Mouse (Mus musculus) forebrain, embryonic 15.5 days (tissue): ENCODE measurements around the gene Lrp1. TPM values are rescaled to one million over a fixed set of nuclear protein-coding genes. Genes with fewer than 3 reads are reported as not detected.

Experiments
- ATAC-seq: fragments of 200-750 bp; cut with Nextera tagmentation; replicated peaks from 2 replicates; pipeline ENCODE4 v1.8.0; 2017; ENCODE audit warnings: mild to moderate bottlenecking, moderate TSS enrichment, moderate library complexity
- H3K27ac ChIP-seq: fragments of 300-500 bp; sonication (generic); replicated peaks from 2 replicates; pipeline ENCODE4 v1.5.1; 2015; ENCODE audit warnings: mild to moderate bottlenecking, inconsistent platforms
- H3K27me3 ChIP-seq: fragments of 300-500 bp; sonication (generic); 2 replicates; pipeline ENCODE4 v1.6.1; 2015; ENCODE audit warnings: inconsistent platforms
- H3K36me3 ChIP-seq: fragments of 300-500 bp; sonication (generic); 2 replicates; pipeline ENCODE4 v1.6.1; 2015; ENCODE audit warnings: mild to moderate bottlenecking, inconsistent platforms
- H3K4me1 ChIP-seq: fragments of 300-500 bp; sonication (generic); 2 replicates; pipeline ENCODE4 v1.6.1; 2015; ENCODE audit warnings: inconsistent platforms
- H3K4me2 ChIP-seq: fragments of 300-500 bp; sonication (generic); replicated peaks from 2 replicates; pipeline ENCODE4 v1.6.1; 2015; ENCODE audit warnings: mild to moderate bottlenecking, inconsistent platforms
- H3K4me3 ChIP-seq: fragments of 300-500 bp; sonication (generic); 2 replicates; pipeline ENCODE4 v1.5.1; 2015; ENCODE audit warnings: mild to moderate bottlenecking, inconsistent platforms
- H3K9ac ChIP-seq: fragments of 300-500 bp; sonication (generic); replicated peaks from 2 replicates; pipeline ENCODE4 v1.6.1; 2015; ENCODE audit warnings: mild to moderate bottlenecking, inconsistent platforms
- H3K9me3 ChIP-seq: fragments of 300-500 bp; sonication (generic); 2 replicates; pipeline ENCODE4 v1.6.1; 2016; ENCODE audit warnings: inconsistent platforms
- WGBS: fragments of 180-500 bp; shearing (Covaris S2); methylation state at CpG from one replicate; pipeline ENCODE4 v1.1.7; 2015; ENCODE audit warnings: mixed read lengths; 5-methylcytosine and 5-hydroxymethylcytosine counted together
- polyA plus RNA-seq: library from polyadenylated mRNA; unstranded; fragments of >200 nt; fragmentation: Nextera tagmentation; extraction: Ambion mirVana; gene quantifications from 2 replicates; pipeline ENCODE4 v1.2.1, GENCODE M21; 2015

Lrp1 gene
- polyA plus RNA-seq, 1 experiment from 2014 or later: 93.1 TPM

- WGBS: 90% methylated on average over 30 of the region's 30 CpGs
- ATAC-seq: no peak
- no peaks in the 10 kb centered on the region for H3K9me3 ChIP-seq
- H3K27ac ChIP-seq: no peak overlapping the region
- H3K4me1 ChIP-seq: peaks cover 16% of the 10 kb centered on the region
- H3K4me3 ChIP-seq: no peak overlapping the region
- H3K9ac ChIP-seq: no peak overlapping the region
- H3K27me3 ChIP-seq: no peaks in the 10 kb centered on the region
- no peak overlapping the region for H3K4me2 ChIP-seq
- peaks cover 64% of the 10 kb centered on the region for H3K36me3 ChIP-seq
These were observed 25.8 kb downstream of the Lrp1 start for GRCm38 (mm10) chr10:127594930-127595715.

DNA sequence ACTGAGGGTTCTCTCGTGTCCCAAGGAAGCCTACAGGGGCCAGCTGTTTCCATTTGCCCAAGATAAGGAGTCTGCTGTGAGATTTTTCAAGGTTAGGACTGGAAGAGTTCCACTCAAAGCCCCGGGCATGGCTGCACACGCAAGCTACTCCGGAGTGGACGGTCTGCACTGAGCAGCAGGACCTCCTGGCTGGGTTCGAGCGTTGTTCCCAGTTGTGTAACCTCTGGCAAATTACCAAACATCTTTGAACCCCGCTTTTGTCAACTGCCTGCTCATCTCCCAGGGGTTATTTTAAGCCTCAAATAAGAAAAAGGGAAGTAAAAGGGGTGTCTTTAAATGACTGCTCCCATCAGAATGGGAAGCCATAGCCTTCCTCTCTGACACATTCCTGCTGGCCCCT, 26.5 kb downstream of the Lrp1 start:
- Histone ChIP-seq H3K27ac (no peak overlapping the region), H3K4me1 (peaks cover 16% of the 10 kb centered on the region), H3K9me3 (no peaks in the 10 kb centered on the region), H3K4me2 (no peak overlapping the region), H3K4me3 (no peak overlapping the region), H3K27me3 (no peaks in the 10 kb centered on the region), H3K9ac (no peak overlapping the region), H3K36me3 (peaks cover 64% of the 10 kb centered on the region)
- no peak for ATAC-seq
- 90% methylated on average over 8 of the region's 8 CpGs for WGBS

GRCm38 (mm10) chr10:127592850-127593249, 28.1 kb downstream of the Lrp1 start:
- no peak for ATAC-seq
- no peaks in the 10 kb centered on the region for H3K27me3 ChIP-seq
- H3K4me1 ChIP-seq: peaks cover 16% of the 10 kb centered on the region
- no peak overlapping the region for H3K27ac ChIP-seq
- no peak overlapping the region for H3K4me3 ChIP-seq
- peaks cover 76% of the 10 kb centered on the region for H3K36me3 ChIP-seq
- H3K4me2 ChIP-seq: no peak overlapping the region
- WGBS: 91% methylated on average over 13 of the region's 13 CpGs
- no peak overlapping the region for H3K9ac ChIP-seq
- H3K9me3 ChIP-seq: no peaks in the 10 kb centered on the region

- no peak for ATAC-seq
- H3K4me2 ChIP-seq: no peak overlapping the region
- WGBS: 96% methylated on average over 7 of the region's 7 CpGs
- H3K36me3 ChIP-seq: peaks cover 80% of the 10 kb centered on the region
- no peaks in the 10 kb centered on the region for H3K27me3 ChIP-seq
- no peak overlapping the region for H3K4me3 ChIP-seq
- H3K27ac ChIP-seq: no peak overlapping the region
- H3K4me1 ChIP-seq: peaks cover 15% of the 10 kb centered on the region
- no peak overlapping the region for H3K9ac ChIP-seq
- no peaks in the 10 kb centered on the region for H3K9me3 ChIP-seq
These were observed 28.5 kb downstream of the Lrp1 start for GRCm38 (mm10) chr10:127592423-127592822.

DNA sequence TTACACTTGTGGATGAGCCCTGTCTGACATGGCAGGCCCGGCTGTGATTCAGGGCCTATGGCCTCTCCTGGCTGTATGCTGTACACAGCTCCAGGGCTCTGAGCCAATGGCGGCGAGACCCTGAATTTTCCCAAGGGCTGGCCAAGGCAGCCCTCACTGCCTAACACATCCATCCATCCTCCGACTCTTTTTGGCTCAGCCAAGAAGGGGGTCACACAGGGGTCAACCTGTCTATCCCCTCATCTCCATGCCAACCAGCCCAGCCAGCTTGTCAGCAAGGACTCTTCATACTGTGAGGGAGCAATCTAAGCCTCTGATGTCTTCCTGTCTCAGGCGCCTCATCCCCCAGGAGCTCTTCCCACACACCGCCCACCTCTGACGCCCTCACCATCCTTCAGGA, 29.4 kb downstream of the Lrp1 start:
- no peak overlapping the region for H3K4me3 ChIP-seq
- WGBS: 58% methylated on average over 7 of the region's 7 CpGs
- H3K36me3 ChIP-seq: peaks cover 88% of the 10 kb centered on the region
- no peaks in the 10 kb centered on the region for H3K9me3 ChIP-seq
- no peaks in the 10 kb centered on the region for H3K27me3 ChIP-seq
- peaks cover 7% of the 10 kb centered on the region for H3K4me1 ChIP-seq
- no peak overlapping the region for H3K4me2 ChIP-seq
- no peak overlapping the region for H3K9ac ChIP-seq
- ATAC-seq: no peak
- H3K27ac ChIP-seq: no peak overlapping the region

DNA sequence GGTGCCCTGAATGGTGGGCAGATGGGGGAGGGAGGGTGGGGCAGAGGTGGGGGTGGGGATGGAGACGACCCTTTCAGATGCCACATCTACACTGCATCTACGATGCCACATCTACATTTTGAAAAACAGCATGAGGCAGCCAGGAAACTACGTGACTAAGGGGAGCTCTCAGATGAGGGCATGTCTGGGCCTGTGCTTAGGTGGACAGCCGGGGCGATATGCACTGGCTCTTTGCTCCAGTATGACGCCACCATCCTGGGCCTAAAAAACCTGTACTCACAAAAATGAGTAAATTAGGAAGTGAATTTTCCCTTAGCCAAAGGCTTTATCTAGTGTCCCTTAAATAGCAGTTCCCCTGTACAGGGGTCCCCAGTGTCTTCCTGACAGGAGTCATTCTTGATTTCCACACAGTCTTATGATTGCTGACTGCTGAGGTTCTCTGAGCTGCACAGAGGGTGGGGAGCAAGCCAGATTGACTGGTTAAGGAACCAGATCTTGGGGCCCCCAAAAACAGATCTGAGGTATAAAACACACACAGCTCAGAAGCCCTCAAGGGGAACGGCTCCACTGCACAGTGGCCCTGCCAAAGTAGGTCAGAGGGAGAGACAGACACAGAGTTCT, 30.0 kb downstream of the Lrp1 start:
- ATAC-seq: no peak
- no peak overlapping the region for H3K9ac ChIP-seq
- H3K27me3 ChIP-seq: no peaks in the 10 kb centered on the region
- no peak overlapping the region for H3K4me3 ChIP-seq
- peaks cover 88% of the 10 kb centered on the region for H3K36me3 ChIP-seq
- H3K27ac ChIP-seq: no peak overlapping the region
- no peaks in the 10 kb centered on the region for H3K9me3 ChIP-seq
- 88% methylated on average over 7 of the region's 7 CpGs for WGBS
- 0 out of 2 replicates have a peak, but pooled peaks cover 1% of the 10 kb centered on the region for H3K4me1 ChIP-seq
- H3K4me2 ChIP-seq: no peak overlapping the region

GRCm38 (mm10) chr10:127590256-127590655, 30.7 kb downstream of the Lrp1 start:
- no peak overlapping the region for H3K4me2 ChIP-seq
- no peak overlapping the region for H3K9ac ChIP-seq
- H3K27me3 ChIP-seq: no peaks in the 10 kb centered on the region
- WGBS: 90% methylated on average over 12 of the region's 12 CpGs
- no peak overlapping the region for H3K4me3 ChIP-seq
- no peak for ATAC-seq
- H3K9me3 ChIP-seq: no peaks in the 10 kb centered on the region
- H3K27ac ChIP-seq: no peak overlapping the region
- peaks cover 90% of the 10 kb centered on the region for H3K36me3 ChIP-seq
- no peaks in the 10 kb centered on the region for H3K4me1 ChIP-seq

DNA sequence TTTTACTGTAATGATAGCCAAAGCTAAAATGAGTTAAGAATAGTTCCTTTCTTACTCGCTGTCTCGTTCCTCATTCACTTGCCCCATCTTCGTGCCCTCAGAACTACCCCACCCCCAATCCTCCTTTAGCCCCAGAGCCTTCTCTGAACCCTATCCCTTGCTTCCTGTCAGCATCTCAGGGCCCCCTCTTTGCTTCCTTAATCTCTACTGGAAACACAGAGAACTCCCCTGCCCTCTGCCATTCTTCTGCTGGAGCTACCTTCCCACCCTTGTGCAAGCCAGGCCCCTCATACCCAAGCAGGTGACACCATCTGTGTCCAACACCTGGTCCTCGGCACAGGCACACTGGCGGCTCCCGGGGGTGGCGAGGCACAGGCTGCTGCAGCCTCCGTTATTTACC, 33.2 kb downstream of the Lrp1 start:
- Histone ChIP-seq H3K9me3 (no peaks in the 10 kb centered on the region), H3K9ac (no peak overlapping the region), H3K4me2 (no peak overlapping the region), H3K4me3 (no peak overlapping the region), H3K27ac (no peak overlapping the region), H3K27me3 (no peaks in the 10 kb centered on the region), H3K4me1 (no peaks in the 10 kb centered on the region), H3K36me3 (peaks cover 88% of the 10 kb centered on the region)
- 88% methylated on average over 8 of the region's 8 CpGs for WGBS
- no peak for ATAC-seq

- WGBS: 81% methylated on average over 4 of the region's 4 CpGs
These were observed 34.7 kb downstream of the Lrp1 start for GRCm38 (mm10) chr10:127586209-127586608.

GRCm38 (mm10) chr10:127585598-127585997, 35.4 kb downstream of the Lrp1 start:
- 85% methylated on average over 2 of the region's 2 CpGs for WGBS
- Histone ChIP-seq H3K27me3 (no peaks in the 10 kb centered on the region), H3K4me1 (no peaks in the 10 kb centered on the region), H3K4me3 (no peak overlapping the region), H3K27ac (no peak overlapping the region), H3K9ac (no peak overlapping the region), H3K4me2 (no peak overlapping the region), H3K36me3 (peaks cover 88% of the 10 kb centered on the region), H3K9me3 (no peaks in the 10 kb centered on the region)
- no peak for ATAC-seq

More at GRCm38 (mm10) chr10:127586209-127586608, 34.7 kb downstream of the Lrp1 start:
- H3K4me2 ChIP-seq: no peak overlapping the region
- H3K9ac ChIP-seq: no peak overlapping the region
- H3K36me3 ChIP-seq: peaks cover 88% of the 10 kb centered on the region
- no peak overlapping the region for H3K4me3 ChIP-seq
- ATAC-seq: no peak
- H3K27me3 ChIP-seq: no peaks in the 10 kb centered on the region
- no peaks in the 10 kb centered on the region for H3K9me3 ChIP-seq
- H3K27ac ChIP-seq: no peak overlapping the region
- no peaks in the 10 kb centered on the region for H3K4me1 ChIP-seq

DNA sequence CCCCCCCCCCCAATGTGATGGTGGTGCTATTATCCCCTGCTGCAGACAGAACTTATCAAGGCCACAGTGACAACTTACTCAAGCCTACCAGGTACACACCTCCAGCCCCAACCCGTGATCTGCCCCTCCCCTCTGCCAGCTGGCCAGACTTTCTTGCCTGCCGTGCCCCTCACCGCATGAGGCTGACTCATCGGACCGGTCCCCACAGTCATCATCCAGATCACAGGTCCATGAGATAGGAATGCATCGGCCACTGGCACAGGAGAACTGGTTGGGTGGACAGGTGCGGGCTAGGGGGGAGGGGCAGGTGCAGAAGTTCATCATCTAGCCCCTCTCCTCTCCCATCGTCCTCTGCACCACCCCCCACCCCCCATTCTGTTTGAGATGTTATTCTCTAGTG, 37.3 kb downstream of the Lrp1 start:
- no peak overlapping the region for H3K4me3 ChIP-seq
- H3K9ac ChIP-seq: no peak overlapping the region
- no peak overlapping the region for H3K27ac ChIP-seq
- no peak for ATAC-seq
- H3K4me2 ChIP-seq: no peak overlapping the region
- WGBS: 88% methylated on average over 8 of the region's 8 CpGs
- H3K27me3 ChIP-seq: no peaks in the 10 kb centered on the region
- no peaks in the 10 kb centered on the region for H3K4me1 ChIP-seq
- peaks cover 87% of the 10 kb centered on the region for H3K36me3 ChIP-seq
- no peaks in the 10 kb centered on the region for H3K9me3 ChIP-seq

DNA sequence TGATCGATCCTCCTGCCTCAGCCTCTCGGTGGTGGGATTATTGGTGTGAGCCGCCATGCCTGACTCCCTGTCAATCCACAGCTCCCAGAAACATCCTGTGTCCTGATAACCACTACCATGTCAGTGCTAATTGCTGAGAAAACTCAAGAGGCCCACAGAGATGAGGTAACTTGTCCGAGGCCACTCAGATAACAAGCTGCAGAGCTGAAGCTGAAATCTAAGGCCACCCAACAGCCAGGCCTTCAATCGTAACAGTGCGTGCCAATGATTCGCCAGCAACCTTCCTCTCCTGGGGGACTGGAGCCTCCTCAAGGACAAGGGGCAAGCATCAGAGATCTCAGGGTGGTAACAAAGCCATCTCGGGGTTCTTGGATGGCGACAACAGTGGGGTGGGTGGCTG, 39.7 kb downstream of the Lrp1 start:
- 96% methylated on average over 9 of the region's 9 CpGs for WGBS

More for the DNA sequence above, 39.7 kb downstream of the Lrp1 start:
- Histone ChIP-seq H3K4me2 (no peak overlapping the region), H3K4me1 (no peaks in the 10 kb centered on the region), H3K9ac (no peak overlapping the region), H3K27me3 (no peaks in the 10 kb centered on the region), H3K9me3 (no peaks in the 10 kb centered on the region), H3K27ac (no peak overlapping the region), H3K36me3 (peaks cover 90% of the 10 kb centered on the region), H3K4me3 (no peak overlapping the region)
- no peak for ATAC-seq
